Mouse (Mus musculus) ES-E14 (cell line): Measurements from ENCODE around the gene Hpd.

Experiments
- CHD2 ChIP-seq: IDR thresholded peaks from 2 replicates; pipeline ENCODE4 v1.6.1; 2014; ENCODE audit warnings: mild to moderate bottlenecking, low read depth, low read length, inconsistent platforms
- HCFC1 ChIP-seq: IDR thresholded peaks from 2 replicates; pipeline ENCODE4 v1.6.1; 2012; ENCODE audit warnings: low read length, inconsistent platforms, borderline replicate concordance; ENCODE audit not compliant: insufficient read depth
- MAFK ChIP-seq: IDR thresholded peaks from 2 replicates; pipeline ENCODE4 v1.6.1; 2014; ENCODE audit warnings: mild to moderate bottlenecking, low read depth, low read length, inconsistent platforms; ENCODE audit not compliant: insufficient read depth
- ZC3H11A ChIP-seq: IDR thresholded peaks from 2 replicates; pipeline ENCODE4 v1.6.1; 2012; ENCODE audit warnings: low read depth, mild to moderate bottlenecking, inconsistent platforms, low read length, borderline replicate concordance

DNA sequence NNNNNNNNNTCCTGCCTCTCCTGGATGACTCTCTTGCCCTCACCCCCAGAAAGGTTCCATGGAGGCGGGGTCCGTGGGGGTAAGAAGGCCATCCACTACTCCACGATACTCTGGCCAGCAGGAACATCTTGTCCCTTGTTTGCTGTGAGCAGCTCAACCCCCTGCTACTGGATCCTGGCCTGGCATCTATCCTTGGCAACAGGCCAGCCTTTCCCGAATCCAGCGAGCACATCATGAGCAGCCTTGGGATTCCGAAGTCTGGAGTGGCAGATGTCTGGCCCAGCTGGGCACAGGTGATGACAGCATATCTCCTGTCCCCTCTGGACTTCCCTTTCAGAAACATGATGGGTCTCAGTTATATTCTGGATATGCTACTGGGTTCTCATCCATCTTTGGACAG is 3.4 kb upstream of the Hpd start:
- TF ChIP-seq ZC3H11A (no peak), MAFK (no peak), CHD2 (no peak), HCFC1 (no peak)
